14 mouse cellular contexts compared by ENCODE assay signal in genomic region chr10:88802236-88802635, GRCm38 (mm10).
"Had no signal": no experiment of that assay in that cellular context is flagged by ENCODE, and none has a peak within 500 bp of the region (broad histone marks: within the 10 kb centered on the region; RNA-seq: fewer than 3 reads in every experiment).

No protein-coding gene starts in this region.

- H3K4me3 ChIP-seq: limb, embryonic 15.5 days; liver, embryonic 12.5 days; midbrain, embryonic 10.5 days; midbrain, embryonic 15.5 days had no signal

- H3K4me1 ChIP-seq: limb, embryonic 15.5 days; liver, embryonic 12.5 days; midbrain, embryonic 10.5 days; midbrain, embryonic 15.5 days had no signal

- DNase-seq: kidney, adult 2 months; kidney, postnatal 25 days; layer of hippocampus, adult 9-11 months; layer of hippocampus, postnatal 36 days; lung, embryonic 14.5 days; lung, postnatal 14 days; right cerebral cortex, adult 18-20 months; right cerebral cortex, postnatal 25 days; thymus, postnatal 4 days had no signal

- H3K9ac ChIP-seq: limb, embryonic 15.5 days; liver, embryonic 12.5 days; lung, embryonic 14.5 days; midbrain, embryonic 15.5 days had no signal

- H3K27me3 ChIP-seq: limb, embryonic 15.5 days; liver, embryonic 12.5 days; midbrain, embryonic 15.5 days had no signal

- H3K27ac ChIP-seq: limb, embryonic 15.5 days; liver, embryonic 12.5 days; midbrain, embryonic 10.5 days; midbrain, embryonic 15.5 days; stomach, postnatal 0 days had no signal

- ATAC-seq: liver, embryonic 12.5 days; midbrain, embryonic 15.5 days had no signal

- H3K4me2 ChIP-seq: limb, embryonic 15.5 days; liver, embryonic 12.5 days; lung, embryonic 14.5 days; midbrain, embryonic 15.5 days had no signal

- H3K9me3 ChIP-seq: limb, embryonic 15.5 days; liver, embryonic 12.5 days; midbrain, embryonic 10.5 days; midbrain, embryonic 15.5 days had no signal
